Mouse (Mus musculus) embryonic facial prominence, embryonic 11.5 days (tissue): ENCODE measurements around the gene Poldip2. TPM values are rescaled to one million over a fixed set of nuclear protein-coding genes. Genes with fewer than 3 reads are reported as not detected.

ENCODE experiments used
- ATAC-seq: fragments of 200-750 bp; cut with Nextera tagmentation; replicated peaks from 2 replicates; pipeline ENCODE4 v1.8.0; 2017; ENCODE audit warnings: low read depth; ENCODE audit not compliant: insufficient number of reproducible peaks, low FRiP score, low TSS enrichment
- DNase-seq: peaks from one replicate; pipeline ENCODE4 v3.0.0-alpha.2; 2015; ENCODE audit warnings: low spot score
- H3K27ac ChIP-seq: fragments of 300-500 bp; sonication (generic); replicated peaks from 2 replicates; pipeline ENCODE4 v1.5.1; 2014; ENCODE audit warnings: mild to moderate bottlenecking, low read depth, low read length, control low read depth
- H3K27me3 ChIP-seq: fragments of 300-500 bp; sonication (generic); 2 replicates; pipeline ENCODE4 v1.6.1; 2014; ENCODE audit warnings: mild to moderate bottlenecking, low read length, moderate library complexity, mixed read lengths; ENCODE audit not compliant: control insufficient read depth, insufficient read depth
- H3K36me3 ChIP-seq: fragments of 300-500 bp; sonication (generic); replicated peaks from 2 replicates; pipeline ENCODE4 v1.6.1; 2014; ENCODE audit warnings: low read depth, mild to moderate bottlenecking, low read length, moderate library complexity, mixed read lengths; ENCODE audit not compliant: control insufficient read depth, insufficient read depth
- H3K4me1 ChIP-seq: fragments of 300-500 bp; sonication (generic); 2 replicates; pipeline ENCODE4 v1.6.1; 2014; ENCODE audit warnings: low read length, mixed read lengths; ENCODE audit not compliant: control insufficient read depth, insufficient read depth
- H3K4me2 ChIP-seq: fragments of 300-500 bp; sonication (generic); 2 replicates; pipeline ENCODE4 v1.6.1; 2014; ENCODE audit warnings: low read depth, mild to moderate bottlenecking, control low read depth, low read length, moderate library complexity
- H3K4me3 ChIP-seq: fragments of 300-500 bp; sonication (generic); 2 replicates; pipeline ENCODE4 v1.5.1; 2014; ENCODE audit warnings: low read depth, low read length, control low read depth
- H3K9ac ChIP-seq: fragments of 300-500 bp; sonication (generic); replicated peaks from 2 replicates; pipeline ENCODE4 v1.6.1; 2014; ENCODE audit warnings: mild to moderate bottlenecking, control low read depth, low read length
- H3K9me3 ChIP-seq: fragments of 300-500 bp; sonication (generic); replicated peaks from 2 replicates; pipeline ENCODE4 v1.6.1; 2016; ENCODE audit warnings: mild to moderate bottlenecking, low read length, inconsistent platforms, mixed read lengths; ENCODE audit not compliant: control insufficient read depth
- WGBS: fragments of 180-500 bp; shearing (Covaris S2); extraction: QIAGEN DNeasy Blood & Tissue Kit; methylation state at CpG from one replicate; pipeline ENCODE4 v1.1.7; 2014; 5-methylcytosine and 5-hydroxymethylcytosine counted together
- polyA plus RNA-seq: library from polyadenylated mRNA; unstranded; fragments of >200 nt; fragmentation: Nextera tagmentation; extraction: Ambion mirVana; gene quantifications from 2 replicates; pipeline ENCODE4 v1.2.1, GENCODE M21; 2014

Poldip2 gene
- polyA plus RNA-seq, 1 experiment from 2014 or later = 159 TPM

GRCm38 (mm10) chr11:78467932-78468331, 44.1 kb upstream of the Poldip2 start:
- Histone ChIP-seq H3K4me3 (no peak overlapping the region), H3K9me3 (no peaks in the 10 kb centered on the region), H3K4me1 (no peaks in the 10 kb centered on the region), H3K27ac (no peak overlapping the region), H3K9ac (no peak overlapping the region), H3K36me3 (no peaks in the 10 kb centered on the region), H3K27me3 (no peaks in the 10 kb centered on the region), H3K4me2 (no peak overlapping the region)
- DNase-seq (no peak), ATAC-seq (no peak)
- 27% methylated on average over 3 of the region's 3 CpGs for WGBS

- 83% methylated on average over 10 of the region's 10 CpGs for WGBS
- H3K27me3 ChIP-seq = no peaks in the 10 kb centered on the region
- no peak for DNase-seq
Observed at GRCm38 (mm10) chr11:78471326-78472103, 40.5 kb upstream of the Poldip2 start.

GRCm38 (mm10) chr11:78475289-78475688, 36.7 kb upstream of the Poldip2 start:
- Histone ChIP-seq H3K4me2 (no peak overlapping the region), H3K27ac (no peak overlapping the region), H3K27me3 (no peaks in the 10 kb centered on the region), H3K36me3 (no peaks in the 10 kb centered on the region), H3K4me1 (no peaks in the 10 kb centered on the region), H3K9ac (no peak overlapping the region), H3K4me3 (no peak overlapping the region), H3K9me3 (no peaks in the 10 kb centered on the region)
- WGBS = 82% methylated on average over 3 of the region's 3 CpGs
- no peak for DNase-seq
- no peak for ATAC-seq

More at GRCm38 (mm10) chr11:78471326-78472103, 40.5 kb upstream of the Poldip2 start:
- no peak for ATAC-seq
- H3K9ac ChIP-seq = no peak overlapping the region
- H3K27ac ChIP-seq = no peak overlapping the region
- no peak overlapping the region for H3K4me2 ChIP-seq
- no peaks in the 10 kb centered on the region for H3K4me1 ChIP-seq
- no peak overlapping the region for H3K4me3 ChIP-seq
- H3K36me3 ChIP-seq = no peaks in the 10 kb centered on the region
- no peaks in the 10 kb centered on the region for H3K9me3 ChIP-seq

GRCm38 (mm10) chr11:78483639-78484038, 28.4 kb upstream of the Poldip2 start:
- DNase-seq (no peak), ATAC-seq (no peak)
- H3K9me3 ChIP-seq = no peaks in the 10 kb centered on the region
- no peaks in the 10 kb centered on the region for H3K4me1 ChIP-seq
- no peaks in the 10 kb centered on the region for H3K36me3 ChIP-seq
- WGBS = 61% methylated on average over 7 of the region's 7 CpGs
- no peak overlapping the region for H3K9ac ChIP-seq
- H3K27ac ChIP-seq = no peak overlapping the region
- H3K27me3 ChIP-seq = peaks cover 16% of the 10 kb centered on the region
- no peak overlapping the region for H3K4me2 ChIP-seq
- H3K4me3 ChIP-seq = no peak overlapping the region

GRCm38 (mm10) chr11:78488168-78488567, 23.8 kb upstream of the Poldip2 start:
- WGBS = 4% methylated on average over 8 of the region's 8 CpGs
- H3K27ac ChIP-seq = no peak overlapping the region
- no peak overlapping the region for H3K4me2 ChIP-seq
- H3K4me3 ChIP-seq = no peak overlapping the region
- H3K27me3 ChIP-seq = peaks cover 45% of the 10 kb centered on the region
- no peaks in the 10 kb centered on the region; the same call in none of the 2 replicates for H3K4me1 ChIP-seq
- H3K9me3 ChIP-seq = no peaks in the 10 kb centered on the region
- ATAC-seq = no peak
- no peaks in the 10 kb centered on the region for H3K36me3 ChIP-seq
- peak; percentile 83 for DNase-seq
- no peak overlapping the region for H3K9ac ChIP-seq

GRCm38 (mm10) chr11:78490781-78491241, 21.2 kb upstream of the Poldip2 start:
- Histone ChIP-seq H3K9me3 (no peaks in the 10 kb centered on the region), H3K36me3 (no peaks in the 10 kb centered on the region), H3K4me3 (peak overlapping the region; percentile 25), H3K27me3 (peaks cover 51% of the 10 kb centered on the region), H3K9ac (no peak overlapping the region), H3K4me1 (no peaks in the 10 kb centered on the region; the same call in none of the 2 replicates), H3K27ac (no peak overlapping the region), H3K4me2 (peak overlapping the region; percentile 46)
- 10% methylated on average over 47 of the region's 48 CpGs for WGBS
- DNase-seq (peak; percentile 67), ATAC-seq (no peak; the same call in 1 of the 2 replicates)

GRCm38 (mm10) chr11:78495904-78496303, 16.1 kb upstream of the Poldip2 start:
- Histone ChIP-seq H3K4me2 (no peak overlapping the region), H3K9me3 (no peaks in the 10 kb centered on the region), H3K4me3 (no peak overlapping the region), H3K27me3 (peaks cover 29% of the 10 kb centered on the region), H3K27ac (no peak overlapping the region), H3K4me1 (peaks cover 3% of the 10 kb centered on the region; the same call in 1 of the 2 replicates), H3K36me3 (no peaks in the 10 kb centered on the region), H3K9ac (no peak overlapping the region)
- DNase-seq (peak; percentile 83), ATAC-seq (no peak)
- WGBS = 5% methylated on average over 6 of the region's 6 CpGs

- DNase-seq (peak; percentile 39), ATAC-seq (peak; percentile 59; the same call in 1 of the 2 replicates)
- under 1% methylated on average over 44 of the region's 44 CpGs for WGBS
- peaks cover 3% of the 10 kb centered on the region; the same call in 1 of the 2 replicates for H3K4me1 ChIP-seq
- H3K9ac ChIP-seq = peak overlapping the region; percentile 54
- peak overlapping the region; percentile 99 for H3K4me2 ChIP-seq
- no peaks in the 10 kb centered on the region for H3K36me3 ChIP-seq
- no peaks in the 10 kb centered on the region for H3K9me3 ChIP-seq
- peaks cover 22% of the 10 kb centered on the region for H3K27me3 ChIP-seq
- H3K27ac ChIP-seq = no peak overlapping the region
- H3K4me3 ChIP-seq = peak overlapping the region; percentile 59
Observed at GRCm38 (mm10) chr11:78497071-78497541, 14.9 kb upstream of the Poldip2 start.
